Mouse (Mus musculus) frontal cortex, adult 2 months (tissue): ENCODE results near the gene Kcnq1. TPM values are rescaled to one million over a fixed set of nuclear protein-coding genes. Genes with fewer than 3 reads are reported as not detected.

Source experiments
- DNase-seq, 2 experiments: peaks; one replicate each; pipeline ENCODE4 v3.0.0; 2022; ENCODE audit warnings: low spot score in 1 of 2; ENCODE audit errors: extremely low spot score in 1 of 2
- polyA plus RNA-seq: library from polyadenylated mRNA; depleted of rRNA; stranded (reverse); fragments of >200 nt; gene quantifications from 2 replicates; pipeline ENCODE4 v1.2.3, GENCODE M21; 2012; rRNA removed

The Kcnq1 gene
- polyA plus RNA-seq = 0.74 and 1.4 TPM in 2 replicates

- no peak for DNase-seq
Observed at GRCm38 (mm10) chr7:143106062-143106461, at the start of gene Kcnq1. Gene Kcnq1 (plus strand): TSS chr7:143106362.

GRCm38 (mm10) chr7:143057023-143057422 lies 49.1 kb upstream of the Kcnq1 start:
- DNase-seq = no peak

GRCm38 (mm10) chr7:143057667-143058220 lies 48.4 kb upstream of the Kcnq1 start:
- DNase-seq = no peak

- DNase-seq = no peak
Observed at GRCm38 (mm10) chr7:143058221-143058697, 47.9 kb upstream of the Kcnq1 start.

- no peak for DNase-seq
Observed at GRCm38 (mm10) chr7:143059202-143059870, 46.8 kb upstream of the Kcnq1 start.

GRCm38 (mm10) chr7:143062704-143063103 lies 43.5 kb upstream of the Kcnq1 start:
- DNase-seq = no peak

GRCm38 (mm10) chr7:143064226-143064625 lies 41.9 kb upstream of the Kcnq1 start:
- no peak for DNase-seq

GRCm38 (mm10) chr7:143065692-143066091 lies 40.5 kb upstream of the Kcnq1 start:
- no peak for DNase-seq

- no peak for DNase-seq
Observed at GRCm38 (mm10) chr7:143067469-143067868, 38.7 kb upstream of the Kcnq1 start.

- no peak for DNase-seq
Observed at GRCm38 (mm10) chr7:143067897-143068296, 38.3 kb upstream of the Kcnq1 start.

- peak in 1 of 2 experiments; percentile 38 for DNase-seq
Observed at GRCm38 (mm10) chr7:143068316-143068881, 37.8 kb upstream of the Kcnq1 start.

GRCm38 (mm10) chr7:143068882-143069591 lies 37.1 kb upstream of the Kcnq1 start, which contains the start of gene Tssc4:
Gene Tssc4 (plus strand): TSS chr7:143069249.
- DNase-seq = peak; percentile 99

GRCm38 (mm10) chr7:143069751-143070400 lies 36.3 kb upstream of the Kcnq1 start:
- DNase-seq = no peak

GRCm38 (mm10) chr7:143070506-143071070 lies 35.6 kb upstream of the Kcnq1 start:
- no peak for DNase-seq

GRCm38 (mm10) chr7:143072605-143073004 lies 33.6 kb upstream of the Kcnq1 start:
- DNase-seq = no peak

GRCm38 (mm10) chr7:143073086-143073485 lies 33.1 kb upstream of the Kcnq1 start:
- peak in 1 of 2 experiments; percentile 56 for DNase-seq

GRCm38 (mm10) chr7:143075394-143075793 lies 30.8 kb upstream of the Kcnq1 start:
- DNase-seq = no peak

GRCm38 (mm10) chr7:143077351-143077750 lies 28.8 kb upstream of the Kcnq1 start:
- no peak for DNase-seq

GRCm38 (mm10) chr7:143082024-143082423 lies 24.1 kb upstream of the Kcnq1 start:
- DNase-seq = no peak

- no peak for DNase-seq
Observed at GRCm38 (mm10) chr7:143083708-143084107, 22.5 kb upstream of the Kcnq1 start.
